Mouse (Mus musculus): ENCODE data around the gene Cacna2d2. TPM values are rescaled to one million over a fixed set of nuclear protein-coding genes. Genes with fewer than 3 reads are reported as not detected.

Gene Cacna2d2
- polyA plus RNA-seq, 1 experiment from 2014 or later = 0.20 TPM

GRCm38 (mm10) chr9:107478979-107479378 is 79.6 kb downstream of the Cacna2d2 start:
- Histone ChIP-seq H3K4me1 (peaks cover 36% of the 10 kb centered on the region), H3K27ac (peak overlapping the region; percentile 78; the same call in 1 of the 2 replicates), H3K4me3 (peak overlapping the region; percentile 25; the same call in 1 of the 2 replicates), H3K9me3 (replicated peaks) (no peaks in the 10 kb centered on the region), H3K27me3 (ENCODE audit: low read depth, poor library complexity, severe bottlenecking) (peaks cover 98% of the 10 kb centered on the region), H3K36me3 (no peaks in the 10 kb centered on the region)
- WGBS = 29% methylated on average over 5 of the region's 5 CpGs
- no peak for DNase-seq (ENCODE audit: low spot score)

- H3K4me1 ChIP-seq = peaks cover 39% of the 10 kb centered on the region
- 5% methylated on average over 14 of the region's 14 CpGs for WGBS
- peak overlapping the region; percentile 78; the same call in 1 of the 2 replicates for H3K27ac ChIP-seq
- H3K27me3 ChIP-seq (ENCODE audit: low read depth, poor library complexity, severe bottlenecking) = peaks cover 92% of the 10 kb centered on the region
- H3K4me3 ChIP-seq = peak overlapping the region; percentile 25
- no peaks in the 10 kb centered on the region for H3K36me3 ChIP-seq
- H3K9me3 ChIP-seq (replicated peaks) = no peaks in the 10 kb centered on the region
- peak; percentile 53 for DNase-seq (ENCODE audit: low spot score)
These were observed 80.2 kb downstream of the Cacna2d2 start for GRCm38 (mm10) chr9:107479593-107479992.

GRCm38 (mm10) chr9:107480477-107481069 is 81.2 kb downstream of the Cacna2d2 start:
- 8% methylated on average over 9 of the region's 9 CpGs for WGBS
- peak; percentile 50 for DNase-seq (ENCODE audit: low spot score)
- Histone ChIP-seq H3K4me1 (peaks cover 35% of the 10 kb centered on the region), H3K27me3 (ENCODE audit: low read depth, poor library complexity, severe bottlenecking) (peaks cover 87% of the 10 kb centered on the region), H3K9me3 (replicated peaks) (no peaks in the 10 kb centered on the region), H3K36me3 (no peaks in the 10 kb centered on the region), H3K27ac (peak overlapping the region; percentile 78; the same call in 1 of the 2 replicates), H3K4me3 (peak overlapping the region; percentile 25; the same call in 1 of the 2 replicates)

GRCm38 (mm10) chr9:107481340-107481739 is 81.9 kb downstream of the Cacna2d2 start:
- Histone ChIP-seq H3K4me3 (0 out of 2 replicates have a peak overlapping the region, but pooled peaks have one; percentile 6), H3K4me1 (peaks cover 35% of the 10 kb centered on the region), H3K27me3 (ENCODE audit: low read depth, poor library complexity, severe bottlenecking) (peaks cover 81% of the 10 kb centered on the region), H3K9me3 (replicated peaks) (no peaks in the 10 kb centered on the region), H3K27ac (peak overlapping the region; percentile 78; the same call in 1 of the 2 replicates), H3K36me3 (no peaks in the 10 kb centered on the region)
- WGBS = 32% methylated on average over 16 of the region's 16 CpGs
- no peak for DNase-seq (ENCODE audit: low spot score)

- Histone ChIP-seq H3K4me1 (peaks cover 35% of the 10 kb centered on the region), H3K27ac (0 out of 2 replicates have a peak overlapping the region, but pooled peaks have one; percentile 78), H3K36me3 (no peaks in the 10 kb centered on the region), H3K4me3 (no peak overlapping the region), H3K9me3 (replicated peaks) (no peaks in the 10 kb centered on the region), H3K27me3 (ENCODE audit: low read depth, poor library complexity, severe bottlenecking) (peaks cover 74% of the 10 kb centered on the region)
- WGBS = 90% methylated on average over 9 of the region's 9 CpGs
- no peak for DNase-seq (ENCODE audit: low spot score)
These were observed 82.6 kb downstream of the Cacna2d2 start for GRCm38 (mm10) chr9:107482004-107482403.

GRCm38 (mm10) chr9:107482770-107483169 is 83.4 kb downstream of the Cacna2d2 start:
- Histone ChIP-seq H3K27me3 (ENCODE audit: low read depth, poor library complexity, severe bottlenecking) (peaks cover 66% of the 10 kb centered on the region), H3K9me3 (replicated peaks) (no peaks in the 10 kb centered on the region), H3K4me3 (no peak overlapping the region), H3K36me3 (no peaks in the 10 kb centered on the region), H3K4me1 (peaks cover 35% of the 10 kb centered on the region), H3K27ac (no peak overlapping the region)
- whole genome bisulfite sequencing = 74% methylated on average over 4 of the region's 4 CpGs
- DNase-seq (ENCODE audit: low spot score) = no peak

GRCm38 (mm10) chr9:107483714-107484113 is 84.3 kb downstream of the Cacna2d2 start:
- H3K27ac ChIP-seq = no peak overlapping the region
- 96% methylated on average over 5 of the region's 5 CpGs for WGBS
- H3K36me3 ChIP-seq = no peaks in the 10 kb centered on the region
- peaks cover 35% of the 10 kb centered on the region for H3K4me1 ChIP-seq
- no peak for DNase-seq (ENCODE audit: low spot score)
- no peak overlapping the region for H3K4me3 ChIP-seq
- H3K27me3 ChIP-seq (ENCODE audit: low read depth, poor library complexity, severe bottlenecking) = peaks cover 57% of the 10 kb centered on the region
- no peaks in the 10 kb centered on the region for H3K9me3 ChIP-seq (replicated peaks)

- Histone ChIP-seq H3K27ac (no peak overlapping the region), H3K36me3 (no peaks in the 10 kb centered on the region), H3K27me3 (ENCODE audit: low read depth, poor library complexity, severe bottlenecking) (peaks cover 55% of the 10 kb centered on the region), H3K4me1 (peaks cover 31% of the 10 kb centered on the region), H3K9me3 (replicated peaks) (no peaks in the 10 kb centered on the region), H3K4me3 (no peak overlapping the region)
- WGBS = 87% methylated on average over 17 of the region's 17 CpGs
- DNase-seq (ENCODE audit: low spot score) = no peak
These were observed 84.9 kb downstream of the Cacna2d2 start for GRCm38 (mm10) chr9:107484302-107484701.

GRCm38 (mm10) chr9:107484766-107485165 is 85.4 kb downstream of the Cacna2d2 start:
- Histone ChIP-seq H3K27me3 (ENCODE audit: low read depth, poor library complexity, severe bottlenecking) (peaks cover 55% of the 10 kb centered on the region), H3K4me1 (peaks cover 26% of the 10 kb centered on the region), H3K27ac (no peak overlapping the region), H3K36me3 (no peaks in the 10 kb centered on the region), H3K9me3 (replicated peaks) (no peaks in the 10 kb centered on the region), H3K4me3 (no peak overlapping the region)
- WGBS = 87% methylated on average over 6 of the region's 6 CpGs
- no peak for DNase-seq (ENCODE audit: low spot score)

GRCm38 (mm10) chr9:107486086-107486485 is 86.7 kb downstream of the Cacna2d2 start:
- 76% methylated on average over 10 of the region's 10 CpGs for WGBS
- Histone ChIP-seq H3K27me3 (ENCODE audit: low read depth, poor library complexity, severe bottlenecking) (peaks cover 50% of the 10 kb centered on the region), H3K4me3 (no peak overlapping the region), H3K27ac (no peak overlapping the region), H3K9me3 (replicated peaks) (no peaks in the 10 kb centered on the region), H3K4me1 (peaks cover 13% of the 10 kb centered on the region), H3K36me3 (no peaks in the 10 kb centered on the region)
- no peak for DNase-seq (ENCODE audit: low spot score)

GRCm38 (mm10) chr9:107486507-107487225 is 87.3 kb downstream of the Cacna2d2 start:
- H3K9me3 ChIP-seq (replicated peaks) = no peaks in the 10 kb centered on the region
- H3K4me3 ChIP-seq = no peak overlapping the region
- DNase-seq (ENCODE audit: low spot score) = peak; percentile 54
- 61% methylated on average over 6 of the region's 6 CpGs for WGBS
- peaks cover 7% of the 10 kb centered on the region for H3K4me1 ChIP-seq
- H3K36me3 ChIP-seq = no peaks in the 10 kb centered on the region
- no peak overlapping the region for H3K27ac ChIP-seq
- peaks cover 45% of the 10 kb centered on the region for H3K27me3 ChIP-seq (ENCODE audit: low read depth, poor library complexity, severe bottlenecking)

- Histone ChIP-seq H3K4me1 (peaks cover 4% of the 10 kb centered on the region; the same call in 1 of the 2 replicates), H3K27me3 (ENCODE audit: low read depth, poor library complexity, severe bottlenecking) (peaks cover 48% of the 10 kb centered on the region; the same call in 1 of the 2 replicates), H3K4me3 (no peak overlapping the region), H3K9me3 (replicated peaks) (no peaks in the 10 kb centered on the region), H3K36me3 (no peaks in the 10 kb centered on the region), H3K27ac (no peak overlapping the region)
- WGBS = 74% methylated on average over 8 of the region's 8 CpGs
- no peak for DNase-seq (ENCODE audit: low spot score)
These were observed 90.7 kb downstream of the Cacna2d2 start for GRCm38 (mm10) chr9:107490146-107490545.

GRCm38 (mm10) chr9:107490625-107491024 is 91.2 kb downstream of the Cacna2d2 start:
- H3K27ac ChIP-seq = no peak overlapping the region
- no peaks in the 10 kb centered on the region for H3K9me3 ChIP-seq (replicated peaks)
- H3K36me3 ChIP-seq = no peaks in the 10 kb centered on the region
- H3K27me3 ChIP-seq (ENCODE audit: low read depth, poor library complexity, severe bottlenecking) = peaks cover 45% of the 10 kb centered on the region; the same call in 1 of the 2 replicates
- H3K4me1 ChIP-seq = peaks cover 4% of the 10 kb centered on the region; the same call in 1 of the 2 replicates
- no peak for DNase-seq (ENCODE audit: low spot score)
- H3K4me3 ChIP-seq = no peak overlapping the region
- WGBS = 73% methylated on average over 6 of the region's 6 CpGs

All from limb, embryonic 10.5 days (tissue).